Comparison of ENCODE assay signal across 14 mouse cellular contexts in the genomic region with DNA sequence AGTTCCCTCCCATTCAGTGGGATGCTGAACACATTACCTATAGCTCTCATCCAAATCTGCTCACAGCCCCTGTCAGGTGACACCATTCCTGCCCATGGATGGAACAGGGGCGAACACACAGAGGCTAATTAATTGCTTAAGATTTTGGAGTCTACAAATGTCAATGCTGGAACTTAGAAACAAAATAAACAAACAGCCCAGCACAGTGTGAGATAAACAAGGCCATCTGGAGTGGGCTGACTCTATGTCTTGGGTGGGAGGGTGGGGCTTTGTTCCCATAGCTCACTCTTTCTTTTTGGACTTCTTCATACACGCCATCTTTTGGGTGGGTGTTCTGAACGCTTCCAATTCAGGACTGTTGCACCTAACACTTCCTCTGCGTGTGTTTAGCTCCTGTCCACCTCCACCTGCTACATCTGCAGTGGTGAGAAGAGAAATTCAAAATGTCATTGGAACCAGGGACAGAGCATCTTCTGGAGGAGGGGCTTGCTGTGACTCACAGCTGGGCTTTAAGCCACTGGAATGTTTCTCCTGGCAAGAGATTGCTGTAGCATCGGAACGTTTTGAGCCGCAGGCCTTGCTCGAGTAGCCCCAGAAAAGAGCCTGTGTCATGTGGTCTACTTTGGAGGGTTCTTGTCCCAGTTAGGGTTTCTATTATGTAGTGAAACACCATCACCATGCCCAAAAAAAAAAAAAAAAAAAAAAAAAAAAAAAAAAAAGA. TPM values are rescaled to one million over a fixed set of nuclear protein-coding genes. Genes with fewer than 3 reads are reported as not detected.
DNase-seq lines count a peak whose midpoint lies in the region; ATAC-seq and TF ChIP-seq lines count a peak whose summit lies in the region.
"Had no signal": no experiment of that assay in that cellular context is flagged by ENCODE, and none has a peak within 500 bp of the region (broad histone marks: within the 10 kb centered on the region; RNA-seq: fewer than 3 reads in every experiment).

No protein-coding gene starts in this region.

- no peak overlapping the region for H3K9ac ChIP-seq in heart, embryonic 12.5 days
- no peak overlapping the region for H3K9ac ChIP-seq in lung, postnatal 0 days (replicated peaks; ENCODE audit: low read depth)
- H3K9ac ChIP-seq in forebrain, embryonic 12.5 days = no peak overlapping the region
- H3K9ac ChIP-seq: hindbrain, embryonic 12.5 days; limb, embryonic 13.5 days; stomach, embryonic 15.5 days had no signal

- WGBS in heart, embryonic 12.5 days = 61% methylated on average over 8 of the region's 8 CpGs
- 54% methylated on average over 8 of the region's 8 CpGs for WGBS in lung, postnatal 0 days
- WGBS in forebrain, embryonic 12.5 days = 77% methylated on average over 8 of the region's 8 CpGs

- H3K36me3 ChIP-seq in heart, embryonic 12.5 days = no peaks in the 10 kb centered on the region
- no peaks in the 10 kb centered on the region for H3K36me3 ChIP-seq in lung, postnatal 0 days (ENCODE audit: insufficient read depth, low read length)
- no peaks in the 10 kb centered on the region for H3K36me3 ChIP-seq in forebrain, embryonic 12.5 days (replicated peaks)
- H3K36me3 ChIP-seq: hindbrain, embryonic 12.5 days; limb, embryonic 13.5 days; stomach, embryonic 15.5 days had no signal

- TF ChIP-seq CTCF in lung, postnatal 0 days (IDR thresholded peaks at IDR 0.05) = no peak

- no peaks in the 10 kb centered on the region for H3K9me3 ChIP-seq in heart, embryonic 12.5 days (replicated peaks)
- no peaks in the 10 kb centered on the region for H3K9me3 ChIP-seq in lung, postnatal 0 days (ENCODE audit: low read length)
- H3K9me3 ChIP-seq in forebrain, embryonic 12.5 days = 0 out of 2 replicates have a peak, but pooled peaks cover 4% of the 10 kb centered on the region
- H3K9me3 ChIP-seq: hindbrain, embryonic 12.5 days; limb, embryonic 13.5 days; stomach, embryonic 15.5 days had no signal

- DNase-seq in heart, postnatal 4 days = peak; percentile 56
- peak; percentile 94 for DNase-seq in 3T3-L1 (ENCODE audit: low read depth, low spot score)
- peak; percentile 95 for DNase-seq in NIH3T3 (ENCODE audit: low read depth)
- DNase-seq in lung, postnatal 0 days (ENCODE audit: low spot score) = peak; percentile 54
- no peak for DNase-seq in thymus, postnatal 25 days
- DNase-seq: cerebellum, postnatal 10 days; kidney, postnatal 36 days had no signal

- H3K27ac ChIP-seq in heart, embryonic 12.5 days (ENCODE audit: poor library complexity, severe bottlenecking) = no peak overlapping the region
- no peak overlapping the region for H3K27ac ChIP-seq in lung, postnatal 0 days (ENCODE audit: low read length)
- H3K27ac ChIP-seq in forebrain, embryonic 12.5 days = no peak overlapping the region
- H3K27ac ChIP-seq: hindbrain, embryonic 12.5 days; limb, embryonic 13.5 days; stomach, embryonic 15.5 days had no signal

- ATAC-seq in heart, embryonic 12.5 days (ENCODE audit: insufficient number of reproducible peaks, low FRiP score) = no peak
- ATAC-seq in lung, postnatal 0 days = peak; percentile 67
- no peak for ATAC-seq in forebrain, embryonic 12.5 days (ENCODE audit: low FRiP score)

- H3K4me2 ChIP-seq in heart, embryonic 12.5 days = no peak overlapping the region
- no peak overlapping the region for H3K4me2 ChIP-seq in lung, postnatal 0 days (replicated peaks; ENCODE audit: low read depth, low read length)
- no peak overlapping the region for H3K4me2 ChIP-seq in forebrain, embryonic 12.5 days
- H3K4me2 ChIP-seq: hindbrain, embryonic 12.5 days; limb, embryonic 13.5 days; stomach, embryonic 15.5 days had no signal

- H3K4me1 ChIP-seq in heart, embryonic 12.5 days (replicated peaks) = peaks cover 14% of the 10 kb centered on the region
- H3K4me1 ChIP-seq in lung, postnatal 0 days (ENCODE audit: insufficient read depth, low read depth, low read length) = no peaks in the 10 kb centered on the region
- H3K4me1 ChIP-seq in forebrain, embryonic 12.5 days = no peaks in the 10 kb centered on the region; the same call in 1 of the 2 replicates
- H3K4me1 ChIP-seq: megakaryocyte, embryonic 14.5 days had no signal

- H3K4me3 ChIP-seq in heart, embryonic 12.5 days = no peak overlapping the region
- no peak overlapping the region for H3K4me3 ChIP-seq in lung, postnatal 0 days (ENCODE audit: low read depth, low read length)
- H3K4me3 ChIP-seq in forebrain, embryonic 12.5 days (replicated peaks) = no peak overlapping the region
- H3K4me3 ChIP-seq: erythroblast, embryonic 14.5 days; hindbrain, embryonic 12.5 days; limb, embryonic 13.5 days; megakaryocyte, embryonic 14.5 days; stomach, embryonic 15.5 days had no signal

- TF ChIP-seq EP300 in lung, postnatal 0 days (IDR thresholded peaks at IDR 0.05) = no peak

- 0 out of 2 replicates have a peak, but pooled peaks cover 6% of the 10 kb centered on the region for H3K27me3 ChIP-seq in heart, embryonic 12.5 days (replicated peaks)
- no peaks in the 10 kb centered on the region for H3K27me3 ChIP-seq in lung, postnatal 0 days (replicated peaks; ENCODE audit: insufficient read depth, low read length)
- peaks cover 13% of the 10 kb centered on the region for H3K27me3 ChIP-seq in forebrain, embryonic 12.5 days
- H3K27me3 ChIP-seq: limb, embryonic 13.5 days; stomach, embryonic 15.5 days had no signal

RNA-seq across cellular contexts. Expression of a gene that starts 37.0 kb away (rescaled TPM):
- total RNA-seq in heart, postnatal 4 days (2021) = 100 to 1,000 TPM; 113 to 116 TPM
- 234 and 246 TPM in 2 replicates for polyA plus RNA-seq in heart, embryonic 12.5 days (2016; fragmentation: Nextera tagmentation; extraction: Ambion mirVana)
- 151 and 155 TPM in 2 replicates for polyA plus RNA-seq in lung, postnatal 0 days (2015; fragmentation: Nextera tagmentation; extraction: Ambion mirVana)
- polyA plus RNA-seq in forebrain, embryonic 12.5 days (2016; fragmentation: Nextera tagmentation; extraction: Ambion mirVana) = 147 and 148 TPM in 2 replicates
